Mouse (Mus musculus) megakaryocyte, adult 5-6 weeks (primary cell): ENCODE results near the gene Shb. TPM values are rescaled to one million over a fixed set of nuclear protein-coding genes. Genes with fewer than 3 reads are reported as not detected.

Source experiments
- ATAC-seq: 2 replicates; pipeline ENCODE4 v1.8.0; 2016; ENCODE audit warnings: mild to moderate bottlenecking, inconsistent platforms; ENCODE audit not compliant: poor library complexity, severe bottlenecking
- total RNA-seq, 2 experiments: library from RNA; stranded (forward) in 1 of 2; stranded (reverse) in 1 of 2; fragments of 153-499, 151-499 nt in 1 of 2; fragments of 221-1000, 200-1000 nt in 1 of 2; gene quantifications; 2 replicates each; pipeline versions ENCODE4 v1.2.3 to v1.2.4; 2015 to 2017

Shb gene
- total RNA-seq, 2 experiments from 2014 or later, result 1.8 to 3.9 TPM

GRCm38 (mm10) chr4:45461661-45462060 lies 70.6 kb downstream of the Shb start:
- no peak for ATAC-seq

- ATAC-seq, result no peak
These were observed 72.9 kb downstream of the Shb start for GRCm38 (mm10) chr4:45459375-45459774.

GRCm38 (mm10) chr4:45457543-45457942 lies 74.7 kb downstream of the Shb start:
- ATAC-seq, result no peak

- ATAC-seq, result no peak
These were observed 77.3 kb downstream of the Shb start for GRCm38 (mm10) chr4:45455001-45455400.

GRCm38 (mm10) chr4:45453271-45453851 lies 78.9 kb downstream of the Shb start:
- no peak for ATAC-seq

GRCm38 (mm10) chr4:45452569-45453111 lies 79.6 kb downstream of the Shb start:
- peak; percentile 85 for ATAC-seq

GRCm38 (mm10) chr4:45449012-45449411 lies 83.3 kb downstream of the Shb start:
- ATAC-seq, result no peak

- no peak for ATAC-seq
These were observed 83.8 kb downstream of the Shb start for GRCm38 (mm10) chr4:45448481-45448880.

- no peak for ATAC-seq
These were observed 85.1 kb downstream of the Shb start for GRCm38 (mm10) chr4:45447196-45447595.

GRCm38 (mm10) chr4:45445235-45445634 lies 87.0 kb downstream of the Shb start:
- no peak for ATAC-seq

GRCm38 (mm10) chr4:45444813-45445212 lies 87.5 kb downstream of the Shb start:
- no peak for ATAC-seq

GRCm38 (mm10) chr4:45443652-45444051 lies 88.6 kb downstream of the Shb start:
- ATAC-seq, result no peak

- 0 out of 2 replicates have a peak, but pooled peaks have one; percentile 38 for ATAC-seq
These were observed 90.0 kb downstream of the Shb start for GRCm38 (mm10) chr4:45442237-45442636.

GRCm38 (mm10) chr4:45441778-45442177 lies 90.5 kb downstream of the Shb start:
- no peak for ATAC-seq

- no peak for ATAC-seq
These were observed 93.0 kb downstream of the Shb start for GRCm38 (mm10) chr4:45439281-45439680.

GRCm38 (mm10) chr4:45437010-45437409 lies 95.3 kb downstream of the Shb start:
- ATAC-seq, result no peak

GRCm38 (mm10) chr4:45436383-45436913 lies 95.8 kb downstream of the Shb start:
- ATAC-seq, result no peak

GRCm38 (mm10) chr4:45435899-45436298 lies 96.4 kb downstream of the Shb start:
- no peak for ATAC-seq

- no peak for ATAC-seq
These were observed 97.6 kb downstream of the Shb start for GRCm38 (mm10) chr4:45434681-45435080.

GRCm38 (mm10) chr4:45434071-45434470 lies 98.2 kb downstream of the Shb start:
- ATAC-seq, result no peak

GRCm38 (mm10) chr4:45431806-45432205 lies 100.5 kb downstream of the Shb start:
- no peak for ATAC-seq

- no peak for ATAC-seq
These were observed 101.0 kb downstream of the Shb start for GRCm38 (mm10) chr4:45431316-45431715.

GRCm38 (mm10) chr4:45429451-45429850 lies 102.8 kb downstream of the Shb start:
- no peak for ATAC-seq
